Mouse (Mus musculus) cerebellum, adult 9-11 months (tissue): ENCODE results near the gene Aars.
"Not testable (repeated sequence)": the region's sequence is repeated elsewhere in the genome, so short reads cannot be mapped to it uniquely, and the experiment has no call there.

ENCODE experiments used
- DNase-seq: peaks from one replicate; pipeline ENCODE4 v3.0.0; 2022

Gene Aars

DNA sequence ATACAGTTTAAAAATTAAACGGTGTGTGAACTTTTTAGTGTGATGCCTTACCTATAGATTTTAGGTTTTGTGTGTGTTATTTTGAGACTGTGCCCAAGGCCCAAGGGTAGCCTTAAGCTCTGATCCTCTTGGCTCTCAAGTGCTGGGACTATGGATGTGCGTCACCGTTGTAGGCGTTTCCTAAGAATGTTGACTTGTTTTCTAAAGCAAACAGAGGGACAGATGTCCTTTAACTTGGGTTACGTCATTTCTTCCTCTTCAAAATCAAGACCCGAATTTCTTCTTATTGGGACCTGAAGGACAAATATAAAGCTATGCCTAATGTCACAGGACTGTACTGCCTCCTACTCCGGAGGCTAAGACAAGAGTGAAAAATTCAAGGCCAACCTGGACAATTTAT, at the start of gene Aars:
TSS of gene Aars (plus strand) at position 229 of the 400 bp plus-strand sequence.
- no peak for DNase-seq

DNA sequence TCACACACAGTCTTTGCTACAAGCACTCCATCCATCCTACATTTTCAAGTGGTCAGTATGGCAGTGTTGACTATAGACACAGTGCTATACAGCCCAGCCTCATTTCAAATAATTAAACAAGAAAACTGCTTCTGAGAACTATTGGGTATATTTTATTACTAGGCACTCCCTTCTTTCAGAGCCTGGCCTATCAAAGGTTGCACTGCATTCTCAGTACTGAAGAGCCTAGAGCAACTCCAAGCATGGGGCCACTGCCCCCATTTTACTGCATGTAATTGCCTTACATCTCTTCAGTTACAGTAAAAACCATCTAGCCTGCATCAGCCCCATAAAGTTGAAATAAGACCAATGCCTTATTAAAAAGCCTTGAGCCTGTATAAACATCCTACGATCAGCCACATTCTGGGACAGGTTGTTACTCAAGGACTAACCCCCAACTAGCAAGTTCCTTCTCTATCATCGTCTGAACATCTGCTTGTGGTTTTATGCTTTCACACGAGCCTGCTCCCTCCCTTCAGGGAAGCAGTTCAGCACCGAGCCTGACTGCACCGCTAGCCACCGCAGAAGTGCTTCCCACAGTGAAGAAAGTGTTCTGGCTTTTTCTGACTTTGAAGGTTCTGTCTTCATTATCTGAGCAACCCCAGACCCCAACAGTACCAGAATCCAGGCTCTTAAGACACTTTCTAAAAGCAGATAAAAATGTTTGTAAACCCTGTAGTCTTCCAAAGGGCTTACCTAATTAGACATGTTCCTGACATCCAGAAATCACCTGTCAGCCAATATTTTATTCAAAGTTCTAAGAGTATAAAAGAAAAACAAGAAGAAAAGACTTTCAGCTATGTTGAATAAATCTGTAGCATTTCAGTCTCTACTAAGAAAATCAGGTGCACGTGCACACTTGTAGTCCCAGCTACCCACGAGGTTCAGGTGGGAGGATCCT, 44.9 kb upstream of the Aars start:
- DNase-seq = no peak

DNA sequence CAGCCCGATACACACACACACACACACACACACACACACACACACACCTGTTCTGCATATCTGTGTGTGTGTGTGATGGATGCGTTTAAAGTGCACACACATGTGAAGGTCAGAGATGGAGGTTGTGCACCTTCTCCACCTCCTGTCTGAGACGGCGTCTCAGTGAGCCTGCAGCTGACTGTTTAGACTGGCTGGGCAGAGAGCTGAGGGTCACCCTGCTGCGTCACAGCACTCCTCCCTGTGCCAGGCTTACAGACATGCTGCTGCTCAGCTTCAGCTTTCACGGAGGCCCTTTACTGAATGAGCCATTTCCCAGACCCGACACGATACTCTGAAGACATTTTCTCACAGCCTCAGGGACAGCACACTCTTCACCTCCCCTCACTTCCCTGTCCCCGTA, 42.9 kb upstream of the Aars start:
- no peak for DNase-seq

DNA sequence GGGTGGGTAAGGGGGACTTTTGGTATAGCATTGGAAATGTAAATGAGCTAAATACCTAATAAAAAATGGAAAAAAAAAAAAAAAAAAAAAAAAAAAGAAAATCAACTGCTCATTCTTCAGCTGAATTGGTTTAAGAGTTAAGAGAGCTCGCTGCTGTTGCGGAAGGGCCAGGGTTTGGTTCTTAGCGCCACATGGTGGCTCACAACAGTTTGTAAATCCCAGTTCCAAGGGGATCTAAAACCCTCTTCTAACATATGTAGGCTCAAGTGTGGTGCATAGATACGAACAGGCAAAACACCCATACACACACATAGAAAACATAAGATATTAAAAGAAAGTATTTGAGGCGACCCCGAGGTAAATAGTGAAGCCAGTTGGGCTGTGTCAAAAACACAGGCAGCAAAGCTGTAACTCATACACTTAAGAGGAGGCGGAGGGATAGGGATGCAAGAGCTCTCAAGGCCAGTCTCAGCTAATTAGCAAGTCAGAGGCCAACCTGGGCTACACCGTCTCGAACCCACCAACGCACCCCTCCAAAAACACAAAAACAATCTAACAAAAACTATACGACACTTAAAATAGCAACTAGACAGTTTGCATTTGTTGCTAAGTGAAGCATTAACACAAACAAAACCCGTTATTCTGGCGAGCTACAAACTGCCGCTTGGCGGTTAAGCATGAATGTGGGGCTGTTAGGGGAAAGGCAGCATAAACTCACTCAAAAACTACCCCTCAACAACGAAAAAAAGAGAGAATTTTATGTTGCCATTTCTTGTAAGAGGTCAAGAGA, 36.1 kb upstream of the Aars start:
- DNase-seq = no peak

DNA sequence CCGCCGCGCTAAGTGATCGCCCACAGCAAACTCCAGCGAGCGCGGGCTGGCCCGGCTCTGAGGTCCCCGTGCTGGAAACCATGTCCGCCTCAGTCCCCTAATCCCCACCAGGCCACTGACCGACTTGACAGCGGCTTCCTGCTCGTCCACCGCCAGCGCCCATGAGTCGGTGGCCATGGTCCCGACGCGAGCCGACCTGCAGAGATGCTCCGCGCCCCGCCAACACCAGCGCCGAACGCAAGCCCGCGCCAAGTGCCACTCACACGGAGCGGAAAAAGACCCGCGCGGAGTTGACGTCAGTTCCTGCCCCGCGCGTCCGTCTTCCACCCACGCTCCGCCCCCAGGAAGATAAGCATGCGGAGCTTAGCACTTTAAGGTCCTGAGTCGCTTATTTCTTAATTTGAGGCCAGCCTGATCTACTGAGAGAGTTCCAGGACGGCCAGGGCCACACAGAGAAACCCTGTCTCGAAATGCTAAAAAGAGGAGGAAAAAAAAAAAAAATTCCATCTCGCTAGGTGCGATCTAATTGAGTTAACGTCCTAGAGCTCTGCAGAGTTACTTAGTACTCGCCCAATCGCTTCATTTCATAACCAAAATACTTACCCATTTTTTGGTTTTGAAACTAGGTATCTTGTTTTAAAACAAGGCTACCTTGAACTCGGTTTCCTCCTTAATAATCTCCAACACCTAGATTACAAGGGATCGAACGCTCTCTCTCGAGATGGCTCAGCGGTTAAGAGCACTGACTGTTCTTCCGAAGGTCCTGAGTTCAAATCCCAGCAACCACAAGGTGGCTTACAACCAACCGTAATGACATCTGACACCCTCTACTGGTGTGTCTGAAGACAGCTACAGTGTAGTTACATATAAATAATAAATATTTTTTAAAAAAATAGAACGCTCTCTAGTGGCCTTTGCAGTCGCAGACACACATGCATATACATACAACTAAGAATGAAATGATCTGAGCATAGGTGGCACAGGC, 35.1 kb upstream of the Aars start, which contains the start of gene Ddx19a:
TSS of gene Ddx19a (minus strand) at position 254 of the 985 bp plus-strand sequence.
- DNase-seq = peak; percentile 87

DNA sequence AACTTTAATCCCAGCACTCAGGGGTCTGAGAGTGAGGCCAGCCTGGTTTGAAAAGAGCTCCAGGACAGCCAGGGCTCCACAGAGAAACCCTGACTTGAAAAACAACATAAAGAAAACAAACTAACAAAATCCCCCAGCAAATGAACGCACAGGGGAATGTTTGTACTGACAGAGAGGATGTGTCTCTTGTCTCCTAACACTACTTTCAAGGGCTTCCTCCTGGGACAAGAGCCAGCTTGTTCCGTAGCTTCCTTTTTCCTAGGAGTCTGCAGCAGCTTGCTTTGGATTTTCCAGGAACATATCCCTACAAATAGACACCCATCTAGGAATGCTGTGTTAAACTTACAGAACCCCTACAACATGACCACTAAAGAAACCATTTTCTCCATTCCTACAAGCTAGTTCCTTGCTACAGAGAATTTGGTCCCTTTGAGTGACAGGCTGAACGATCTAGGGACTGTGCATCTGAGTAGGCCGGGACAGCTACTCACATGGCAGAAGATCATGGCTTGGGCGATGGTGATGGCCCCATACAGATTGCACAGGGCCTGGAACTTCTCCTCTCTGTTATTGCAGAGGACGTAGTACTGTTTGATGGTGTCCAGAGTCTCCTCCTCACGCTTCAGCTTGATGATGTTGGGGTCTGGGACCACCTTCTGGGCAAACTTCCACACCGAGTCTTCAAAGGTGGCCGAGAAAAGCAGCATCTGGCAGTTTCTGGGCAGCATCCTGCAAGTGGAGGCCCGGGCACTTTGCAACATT, 22.5 kb upstream of the Aars start:
- DNase-seq = not testable (repeated sequence)

DNA sequence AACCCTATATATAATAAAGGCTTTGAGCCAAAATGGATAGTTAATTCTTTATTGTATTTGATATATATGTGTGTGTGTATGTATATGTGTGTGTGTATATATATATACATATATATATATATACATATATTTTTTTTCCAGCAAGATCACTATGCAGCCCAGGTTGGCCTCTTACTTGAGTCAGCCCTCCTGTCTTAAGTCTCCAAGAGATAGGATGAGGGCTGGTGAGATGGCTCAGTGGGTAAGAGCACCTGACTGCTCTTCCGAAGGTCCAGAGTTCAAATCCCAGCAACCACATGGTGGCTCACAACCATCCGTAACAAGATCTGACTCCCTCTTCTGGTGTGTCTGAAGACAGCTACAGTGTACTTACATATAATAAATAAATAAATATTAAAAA, 6.3 kb upstream of the Aars start:
- not testable (repeated sequence) for DNase-seq

DNA sequence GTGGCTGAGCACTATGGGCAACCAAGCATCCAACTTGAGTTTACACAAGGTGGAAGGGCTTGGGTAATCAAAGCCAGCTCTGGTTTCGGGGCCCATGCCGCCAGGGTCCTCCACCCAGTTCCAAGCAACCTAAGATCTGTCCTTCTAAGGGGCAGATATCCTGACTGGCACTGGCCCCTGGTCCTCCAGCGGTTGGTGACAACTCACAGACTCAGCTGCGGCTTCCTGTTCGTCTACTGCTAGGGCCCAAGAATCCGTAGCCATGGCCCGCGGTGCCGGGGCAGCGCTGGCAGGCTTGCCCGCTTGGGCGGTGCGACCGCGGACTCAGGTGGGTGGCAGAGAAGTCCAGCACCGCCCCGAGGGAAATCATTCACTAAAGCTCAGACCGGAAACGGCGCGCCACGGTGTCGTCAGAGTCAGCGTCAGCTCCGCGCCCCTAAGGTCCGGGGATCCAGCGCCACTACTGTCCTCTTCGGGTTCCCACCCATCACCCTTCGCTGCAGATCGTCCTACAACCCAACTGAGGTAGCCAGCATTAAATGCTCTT, 5.5 kb upstream of the Aars start:
- peak; percentile 88 for DNase-seq

DNA sequence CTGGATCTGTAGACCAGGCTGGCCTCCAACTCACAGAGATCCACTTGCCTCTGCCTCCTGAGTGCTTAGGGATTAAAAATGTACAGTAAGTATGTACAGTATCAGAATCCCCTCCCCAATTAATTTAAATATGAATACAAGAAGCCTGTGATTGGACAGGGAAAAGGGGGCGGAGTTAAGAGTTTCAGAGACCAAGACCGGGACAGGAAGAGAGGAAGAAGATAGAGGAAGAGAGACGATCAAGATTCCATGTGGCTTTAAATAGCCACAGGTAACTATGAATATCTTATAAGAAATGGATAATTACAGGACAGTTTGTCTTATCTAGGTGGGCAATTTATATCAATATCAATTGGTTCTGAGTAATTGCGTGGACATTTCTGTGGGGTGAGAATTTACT, 3.4 kb upstream of the Aars start:
- DNase-seq = no peak

DNA sequence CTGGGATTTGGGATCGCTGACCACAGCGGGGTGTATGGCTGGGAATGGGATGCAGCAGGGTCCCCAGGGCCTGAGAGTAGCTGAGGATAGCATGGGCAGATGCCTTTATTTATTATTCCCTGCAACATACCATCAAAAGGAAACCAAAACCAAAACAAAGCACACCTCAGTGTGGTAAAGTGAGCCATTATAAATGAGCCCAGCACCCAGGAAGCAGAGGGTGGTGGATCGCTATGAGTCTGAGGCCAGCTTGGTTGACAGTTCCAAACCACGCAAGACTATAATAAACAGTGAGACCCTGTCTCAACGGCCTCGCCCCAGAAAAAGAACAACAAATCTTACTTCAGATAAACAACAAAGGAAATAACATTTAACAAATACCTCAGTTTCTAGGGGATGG, 2.9 kb upstream of the Aars start:
- DNase-seq = no peak

DNA sequence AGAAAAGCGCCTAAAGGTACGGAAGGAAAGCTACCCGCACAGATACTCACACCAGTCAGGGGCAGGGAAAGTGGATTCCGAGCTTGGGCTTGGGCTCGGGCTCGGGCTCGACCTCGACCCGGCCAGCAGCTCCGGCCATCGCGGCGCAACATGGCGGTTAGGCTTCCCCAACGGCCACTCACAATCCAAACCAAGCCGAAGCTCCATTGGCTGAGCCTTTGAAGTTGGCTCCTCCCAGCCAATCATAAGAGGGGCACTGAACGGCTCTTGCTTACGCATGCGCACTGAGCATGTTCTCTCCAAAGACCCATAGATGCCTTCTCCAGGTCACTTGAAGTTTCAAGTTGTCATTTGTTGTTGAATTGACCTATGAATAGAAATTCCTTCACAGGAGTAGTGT, 1.4 kb upstream of the Aars start, which contains the start of gene Ddx19b:
TSS of gene Ddx19b (minus strand) at position 180 of the 400 bp plus-strand sequence.
- DNase-seq = no peak

DNA sequence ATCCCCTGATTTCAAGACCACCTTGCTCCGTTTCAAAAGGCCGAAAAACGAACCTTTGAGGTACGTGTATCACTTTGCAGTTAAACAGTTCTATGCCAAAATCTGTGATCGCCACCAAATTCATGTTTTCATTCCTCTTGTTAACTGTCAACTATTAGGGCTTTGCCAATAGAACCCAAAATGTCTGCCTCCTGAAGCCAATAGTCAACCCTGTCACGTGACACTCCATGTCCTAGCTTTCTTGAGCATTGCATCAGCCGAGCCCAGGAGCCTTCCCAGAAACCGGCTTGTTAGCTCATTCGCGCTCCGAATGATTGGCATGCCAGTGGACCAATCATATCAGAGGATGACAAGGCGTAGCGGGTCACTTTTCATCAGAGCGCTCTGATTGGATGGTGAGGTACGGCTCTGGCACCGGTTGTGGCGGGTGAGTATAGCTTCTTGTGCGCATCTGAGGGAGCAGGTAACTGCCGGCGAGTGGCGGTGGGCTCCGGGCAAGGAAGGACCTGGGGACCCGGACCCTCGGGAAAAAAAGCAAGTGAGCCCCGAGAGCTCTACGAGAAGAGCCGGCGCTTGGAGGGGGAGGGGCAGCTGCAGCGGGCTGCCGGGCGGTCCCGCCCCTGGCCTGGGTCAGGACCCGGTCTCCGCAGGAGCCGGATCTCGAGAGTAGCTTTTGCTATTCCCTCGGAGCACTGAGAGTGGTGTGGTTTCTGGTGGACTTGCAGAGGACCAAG, 705 bp downstream of the Aars start:
- peak; percentile 100 for DNase-seq

DNA sequence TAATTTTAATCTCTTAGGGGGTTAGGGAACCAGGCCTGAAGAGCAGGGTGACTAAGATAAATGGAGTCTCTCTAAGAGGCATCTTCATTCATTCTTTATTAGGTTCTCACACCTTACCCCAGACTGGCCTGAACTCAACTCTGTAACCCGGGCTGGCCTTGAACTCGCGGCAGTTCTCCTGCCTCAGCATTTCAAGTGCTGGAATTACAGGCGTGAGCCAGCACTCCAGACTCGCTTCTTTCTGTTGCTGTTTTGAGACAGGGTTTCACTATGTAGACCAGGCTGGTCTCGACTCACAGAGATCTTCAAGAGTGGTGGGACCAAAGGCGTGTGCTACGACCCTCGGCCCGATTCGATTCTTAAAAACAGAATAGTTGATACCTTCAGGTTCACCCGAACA, 1.3 kb downstream of the Aars start:
- peak; percentile 50 for DNase-seq

DNA sequence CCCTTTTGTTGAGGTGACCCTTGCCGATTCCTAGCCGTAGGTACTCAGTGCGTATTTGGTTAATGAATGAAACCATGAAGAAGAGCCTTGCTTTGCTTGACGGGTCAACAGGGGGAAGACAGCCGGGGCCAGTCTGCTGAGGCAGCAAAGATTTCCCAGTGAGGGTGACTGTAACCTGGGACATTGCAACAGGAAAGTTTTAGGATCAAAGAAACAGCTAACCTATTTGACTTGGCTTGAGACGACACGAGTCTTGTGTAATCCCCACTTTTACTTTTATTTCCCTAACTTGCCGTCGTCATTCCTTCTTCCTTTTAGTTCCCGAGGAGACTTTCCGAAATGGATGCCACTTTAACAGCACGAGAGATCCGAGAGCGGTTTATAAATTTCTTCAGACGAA, 3.6 kb downstream of the Aars start:
- no peak for DNase-seq

DNA sequence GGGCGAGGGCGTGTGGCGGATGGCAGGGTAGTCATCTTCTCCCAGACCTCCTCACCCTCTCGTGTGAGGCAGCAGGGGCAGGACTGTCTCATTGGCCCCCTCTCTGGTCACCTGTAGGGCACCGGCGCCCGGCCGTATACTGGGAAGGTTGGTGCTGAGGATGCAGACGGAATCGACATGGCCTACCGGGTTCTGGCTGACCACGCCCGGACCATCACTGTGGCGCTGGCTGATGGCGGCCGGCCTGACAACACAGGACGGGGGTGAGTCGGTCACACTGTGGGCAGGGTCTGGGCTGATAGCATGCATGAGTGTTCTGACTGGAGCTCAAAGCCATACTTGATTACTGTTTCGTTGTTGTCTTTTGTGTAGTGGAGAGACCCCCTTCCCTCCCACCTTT, 9.6 kb downstream of the Aars start:
- no peak for DNase-seq

DNA sequence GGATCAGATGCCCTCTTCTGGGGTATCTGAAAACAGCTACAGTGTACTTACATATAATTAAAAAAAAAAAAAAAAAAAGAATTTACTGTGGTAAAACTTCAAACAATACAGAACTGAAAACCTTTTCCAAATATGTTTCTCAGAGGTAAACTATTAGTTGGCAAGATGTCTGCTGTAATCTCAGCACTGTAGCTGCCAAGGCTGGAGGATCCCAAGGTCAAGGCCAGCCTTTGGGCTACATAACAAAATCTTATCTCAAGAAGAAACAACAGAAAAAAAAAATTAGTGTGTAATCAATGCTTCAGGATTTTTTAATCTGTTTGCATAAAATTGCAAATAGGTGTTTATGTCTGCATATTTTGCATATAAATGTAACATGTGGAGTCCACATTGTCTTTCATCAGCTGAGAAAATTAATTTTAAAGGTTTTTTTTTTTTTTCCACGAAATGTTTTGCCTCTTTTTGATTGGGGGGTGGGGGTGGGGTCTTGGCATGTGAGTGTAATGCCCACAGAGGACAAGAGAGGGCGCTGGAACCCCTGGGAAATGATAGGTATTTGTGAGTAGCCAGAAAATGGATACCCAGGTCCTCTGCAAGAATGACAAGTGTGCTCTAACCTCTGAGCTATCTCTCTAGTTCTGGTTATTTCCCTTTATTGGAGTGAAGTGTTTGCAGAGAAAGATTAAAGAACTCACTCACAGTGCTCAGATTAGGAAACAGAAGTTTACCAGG, 11.2 kb downstream of the Aars start:
- DNase-seq = no peak

DNA sequence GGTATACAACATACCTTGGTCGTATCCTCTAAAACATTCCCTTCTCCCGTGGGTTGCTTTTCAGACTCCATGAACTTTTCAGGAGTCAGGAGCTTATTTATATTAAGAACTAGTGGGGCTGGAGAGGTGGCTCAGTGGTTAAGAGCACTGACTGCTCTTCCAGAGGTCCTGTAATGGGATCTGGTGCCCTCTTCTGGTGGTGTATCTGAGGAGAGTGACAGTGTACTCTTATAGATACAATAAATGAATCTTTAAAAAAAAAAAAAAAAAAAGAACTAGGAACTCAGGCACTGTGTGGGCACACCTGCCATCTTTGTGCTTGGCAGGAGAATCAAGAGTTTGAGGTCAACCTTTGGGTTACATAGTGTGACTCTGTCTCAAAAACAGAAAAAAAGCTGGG, 15.8 kb downstream of the Aars start:
- no peak for DNase-seq

DNA sequence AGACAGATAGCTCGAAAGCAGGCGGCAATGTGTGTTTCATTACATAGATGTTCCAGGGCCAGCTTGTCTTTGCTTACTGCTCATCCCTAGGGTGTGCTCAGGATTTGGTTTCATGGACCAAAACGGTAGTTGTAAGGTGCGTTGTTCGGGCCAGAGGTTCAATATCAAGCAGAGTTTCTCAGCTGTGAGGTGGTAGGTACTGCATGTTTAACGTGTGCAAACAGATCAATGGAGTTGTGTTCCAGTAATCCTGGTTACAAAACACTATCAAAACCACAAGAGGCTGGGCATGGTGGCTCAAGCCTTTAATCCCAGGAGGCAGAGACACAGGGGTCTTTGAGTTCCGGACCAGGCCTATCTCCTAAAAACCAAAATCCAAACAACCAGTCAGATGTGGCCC, 16.2 kb downstream of the Aars start:
- DNase-seq = no peak

DNA sequence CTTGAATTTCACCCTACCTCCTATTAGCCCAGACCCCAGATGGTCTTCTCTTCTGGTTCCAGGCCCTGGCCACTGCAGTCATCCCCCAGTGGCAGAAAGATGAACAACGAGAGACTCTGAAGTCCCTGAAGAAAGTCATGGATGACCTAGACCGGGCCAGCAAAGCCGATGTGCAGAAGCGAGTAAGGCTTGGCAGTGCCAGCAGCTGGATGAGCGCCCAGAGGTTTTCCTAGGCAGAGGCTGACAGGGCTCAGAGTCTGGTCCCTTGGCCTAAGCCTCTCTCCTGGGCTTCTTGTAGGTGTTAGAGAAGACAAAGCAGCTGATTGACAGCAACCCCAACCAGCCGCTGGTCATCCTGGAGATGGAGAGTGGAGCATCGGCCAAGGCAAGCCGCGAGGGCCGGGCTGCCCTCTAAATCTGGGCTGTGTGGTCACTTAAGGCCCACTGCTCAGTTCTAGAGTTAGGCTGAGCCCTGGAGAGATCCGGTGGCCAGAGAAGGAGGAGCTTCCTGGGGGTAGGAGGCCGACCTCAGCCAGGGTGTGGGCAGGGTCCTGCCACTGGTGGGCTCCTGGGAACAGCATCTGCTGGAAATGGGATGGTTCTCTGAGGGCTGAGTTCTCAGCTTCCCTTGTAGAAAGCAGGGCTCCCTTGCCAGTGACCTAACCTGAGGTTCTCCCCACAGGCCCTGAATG, 21.0 kb downstream of the Aars start:
- peak; percentile 40 for DNase-seq
